8 mouse cellular contexts compared by ENCODE assay signal in the genomic region with DNA sequence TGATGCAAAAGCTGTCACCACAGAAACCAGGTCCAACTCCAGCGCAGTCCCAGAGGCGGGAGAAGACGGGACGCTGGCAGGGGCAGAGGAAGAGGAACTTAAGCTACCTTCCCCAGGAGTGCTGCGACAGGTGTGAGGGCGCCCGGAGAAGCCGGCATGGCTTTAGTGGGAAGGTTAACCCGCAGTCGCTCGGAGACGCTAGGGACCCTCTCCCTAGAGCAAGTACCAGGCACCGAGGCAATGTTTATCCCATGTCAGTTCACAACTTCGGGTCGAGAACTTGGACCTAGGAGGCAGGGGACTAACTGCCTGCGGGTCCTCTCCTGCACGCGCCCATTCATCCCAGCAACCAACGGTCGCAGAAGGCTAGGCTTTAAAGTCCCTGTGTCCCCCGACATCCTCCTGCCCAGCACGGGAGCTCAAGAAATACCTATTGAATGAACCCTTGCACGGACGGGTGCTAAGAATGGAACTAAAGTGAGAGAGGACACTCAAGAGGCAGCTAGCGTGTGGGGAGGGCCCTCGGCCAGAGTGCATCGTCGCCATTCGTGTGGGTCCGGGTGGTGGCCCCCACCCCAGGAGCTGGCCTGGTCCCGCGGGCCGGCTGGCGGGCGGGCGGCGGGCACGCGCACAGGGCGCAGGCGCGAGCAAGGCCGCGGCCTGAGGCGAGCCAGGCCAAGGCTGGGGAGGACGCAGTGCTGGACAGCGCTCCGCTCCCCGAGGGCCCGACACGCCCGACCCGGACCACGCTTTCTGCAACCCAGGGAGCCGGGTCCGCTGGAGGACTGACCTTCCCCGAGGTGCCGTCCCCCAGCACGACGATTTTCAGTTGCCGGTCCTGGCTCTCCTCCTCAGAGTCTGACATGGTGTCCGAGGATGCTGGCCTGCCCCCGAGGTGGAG. TPM values are rescaled to one million over a fixed set of nuclear protein-coding genes. Genes with fewer than 3 reads are reported as not detected.
DNase-seq lines count a peak whose midpoint lies in the region; ATAC-seq and TF ChIP-seq lines count a peak whose summit lies in the region.

No protein-coding gene starts in this region.

- peaks cover 5% of the 10 kb centered on the region; the same call in 1 of the 2 replicates for H3K4me1 ChIP-seq in hindbrain, postnatal 0 days (ENCODE audit: insufficient read depth, low read length)

- no peaks in the 10 kb centered on the region for H3K36me3 ChIP-seq in hindbrain, postnatal 0 days (ENCODE audit: insufficient read depth, low read length)

- peak; percentile 80 for ATAC-seq in cerebellum, adult (ENCODE audit: insufficient number of reproducible peaks, low FRiP score, low TSS enrichment)
- ATAC-seq in hindbrain, postnatal 0 days, result peak; percentile 86

- peak overlapping the region; percentile 98 for H3K4me3 ChIP-seq in hindbrain, postnatal 0 days (ENCODE audit: low read length)

- peak overlapping the region; percentile 75 for H3K4me2 ChIP-seq in hindbrain, postnatal 0 days (ENCODE audit: low read depth, low read length)

- H3K27ac ChIP-seq in hindbrain, postnatal 0 days, result peak overlapping the region; percentile 90

- no peak for TF ChIP-seq CTCF in hindbrain, postnatal 0 days (IDR thresholded peaks at IDR 0.05; ENCODE audit: low read depth)

- DNase-seq in cerebellum, adult 9-10 months, result no peak
- DNase-seq in cerebellum, postnatal 25 days, result peak; percentile 59 to 81
- DNase-seq in gastrocnemius, adult 8-10 months (ENCODE audit: low spot score in 2 of 2), result peak; percentile 5 to 6
- peak; percentile 73 for DNase-seq in hindbrain, postnatal 0 days (ENCODE audit: low spot score)
- DNase-seq in left cerebral cortex, adult 8-10 months (ENCODE audit: low spot score in 2 of 2), result peak; percentile 19 to 30
- DNase-seq in lung, postnatal 4 days, result peak; percentile 73 to 79
- DNase-seq in right cerebral cortex, postnatal 10 days (ENCODE audit: low spot score in 2 of 2), result peak; percentile 62 to 64

- H3K9me3 ChIP-seq in hindbrain, postnatal 0 days (ENCODE audit: low read length), result no peaks in the 10 kb centered on the region

- peak overlapping the region; percentile 91 for H3K9ac ChIP-seq in hindbrain, postnatal 0 days (replicated peaks; ENCODE audit: low read length)

- no peaks in the 10 kb centered on the region for H3K27me3 ChIP-seq in hindbrain, postnatal 0 days (ENCODE audit: insufficient read depth, low read length)

- WGBS in hindbrain, postnatal 0 days, result 1% methylated on average over 55 of the region's 63 CpGs

RNA-seq across cellular contexts. Expression of gene Rab28, which starts 0.6 kb away (rescaled TPM):
- 100 to 1,000 TPM in 1 of 4 experiments, 10 to 100 TPM in 3; 88.5 to 109 (median 96.2) TPM for total RNA-seq in gastrocnemius, adult 8-10 months (2022)
- 39.2 and 45.5 TPM in 2 replicates for total RNA-seq in hindbrain, postnatal 0 days (2014; rRNA removed)
- 46.0 and 50.1 TPM in 2 replicates for polyA plus RNA-seq in hindbrain, postnatal 0 days (2015; fragmentation: Nextera tagmentation; extraction: Ambion mirVana)
- total RNA-seq in left cerebral cortex, adult 8-10 months (2022), result 10 to 100 TPM; 69.4 to 76.4 (median 74.4) TPM

RNA-seq across cellular contexts. Expression of gene Nkx3-2, which starts 56.9 kb away (rescaled TPM):
- total RNA-seq in gastrocnemius, adult 8-10 months (2022), result not detected
- total RNA-seq in hindbrain, postnatal 0 days (2014; rRNA removed), result not detected in 2 replicates
- polyA plus RNA-seq in hindbrain, postnatal 0 days (2015; fragmentation: Nextera tagmentation; extraction: Ambion mirVana), result not detected in 2 replicates
- not detected for total RNA-seq in left cerebral cortex, adult 8-10 months (2022)
